Mouse (Mus musculus) heart, embryonic 14.5 days (tissue): ENCODE results near the gene Tmem131. TPM values are rescaled to one million over a fixed set of nuclear protein-coding genes. Genes with fewer than 3 reads are reported as not detected.

ENCODE experiments used
- ATAC-seq: fragments of 200-750 bp; cut with Nextera tagmentation; 2 replicates; pipeline ENCODE4 v1.8.0; 2017; ENCODE audit warnings: low read depth, moderate TSS enrichment; ENCODE audit not compliant: insufficient number of reproducible peaks, insufficient read depth, low FRiP score
- H3K27ac ChIP-seq, 2 experiments: fragments of 200-500 bp in 1 of 2; fragments of 300-500 bp in 1 of 2; sonication (generic) in 1 of 2; replicated peaks in 1 of 2; 2 replicates each; pipeline ENCODE4 v1.5.1; 2012 to 2014; ENCODE audit warnings: low read depth in 2 of 2, low read length in 2 of 2, control low read depth in 1 of 2, mild to moderate bottlenecking in 1 of 2, mixed read lengths in 1 of 2; ENCODE audit not compliant: control insufficient read depth in 1 of 2, insufficient read depth in 1 of 2
- H3K27me3 ChIP-seq: fragments of 300-500 bp; sonication (generic); 2 replicates; pipeline ENCODE4 v1.6.1; 2014; ENCODE audit warnings: mild to moderate bottlenecking, low read length, control low read depth; ENCODE audit not compliant: control insufficient read depth, insufficient read depth
- H3K36me3 ChIP-seq: fragments of 300-500 bp; sonication (generic); 2 replicates; pipeline ENCODE4 v1.6.1; 2014; ENCODE audit warnings: mild to moderate bottlenecking, control low read depth, low read length, mixed read lengths; ENCODE audit not compliant: control insufficient read depth, insufficient read depth
- H3K4me1 ChIP-seq, 2 experiments: fragments of 200-500 bp in 1 of 2; fragments of 300-500 bp in 1 of 2; sonication (generic) in 1 of 2; 2 replicates each; pipeline ENCODE4 v1.6.1; 2012 to 2014; ENCODE audit warnings: low read length in 2 of 2, control low read depth in 1 of 2, mixed read lengths in 1 of 2; ENCODE audit not compliant: control insufficient read depth in 2 of 2, insufficient read depth in 2 of 2
- H3K4me2 ChIP-seq: fragments of 300-500 bp; sonication (generic); 2 replicates; pipeline ENCODE4 v1.6.1; 2014; ENCODE audit warnings: mild to moderate bottlenecking, low read length
- H3K4me3 ChIP-seq, 2 experiments: fragments of 200-500 bp in 1 of 2; fragments of 300-500 bp in 1 of 2; sonication (generic) in 1 of 2; 2 replicates each; pipeline ENCODE4 v1.5.1; 2012 to 2014; ENCODE audit warnings: low read length in 2 of 2, mild to moderate bottlenecking in 2 of 2, control low read depth in 1 of 2, low read depth in 1 of 2, moderate library complexity in 1 of 2; ENCODE audit not compliant: control insufficient read depth in 1 of 2, insufficient read depth in 1 of 2
- H3K9ac ChIP-seq: fragments of 300-500 bp; sonication (generic); 2 replicates; pipeline ENCODE4 v1.6.1; 2014; ENCODE audit warnings: mild to moderate bottlenecking, low read length
- H3K9me3 ChIP-seq: fragments of 300-500 bp; sonication (generic); 2 replicates; pipeline ENCODE4 v1.6.1; 2016; ENCODE audit warnings: low read length, control low read depth; ENCODE audit not compliant: control insufficient read depth
- WGBS: fragments of 180-500 bp; shearing (Covaris S2); extraction: QIAGEN DNeasy Blood & Tissue Kit; methylation state at CpG from one replicate; pipeline ENCODE4 v1.1.7; 2014; 5-methylcytosine and 5-hydroxymethylcytosine counted together
- polyA plus RNA-seq: library from polyadenylated mRNA; unstranded; fragments of >200 nt; fragmentation: Nextera tagmentation; extraction: Ambion mirVana; gene quantifications from 2 replicates; pipeline ENCODE4 v1.2.1, GENCODE M21; 2014

Gene Tmem131
- polyA plus RNA-seq, 1 experiment from 2014 or later, result 10.0 TPM

GRCm38 (mm10) chr1:36772198-36772934 is 171.1 kb downstream of the Tmem131 start:
- Histone ChIP-seq H3K4me3 (no peak overlapping the region), H3K27ac (no peak overlapping the region), H3K36me3 (no peaks in the 10 kb centered on the region), H3K4me2 (no peak overlapping the region), H3K4me1 (no peaks in the 10 kb centered on the region; a peak in 2 of 4 replicates), H3K9me3 (no peaks in the 10 kb centered on the region), H3K9ac (no peak overlapping the region), H3K27me3 (peaks cover 20% of the 10 kb centered on the region)
- WGBS, result 84% methylated on average over 9 of the region's 9 CpGs
- no peak for ATAC-seq

GRCm38 (mm10) chr1:36770998-36771397 is 172.5 kb downstream of the Tmem131 start:
- peaks cover 20% of the 10 kb centered on the region for H3K27me3 ChIP-seq
- peaks cover 4% of the 10 kb centered on the region in 2 experiments; a peak in 3 of 4 replicates for H3K4me1 ChIP-seq
- H3K27ac ChIP-seq, result no peak overlapping the region
- peak overlapping the region; percentile 62 for H3K4me2 ChIP-seq
- WGBS, result 12% methylated on average over 27 of the region's 27 CpGs
- peak overlapping the region; percentile 24 to 29; a peak in 3 of 4 replicates for H3K4me3 ChIP-seq
- no peaks in the 10 kb centered on the region for H3K36me3 ChIP-seq
- no peaks in the 10 kb centered on the region for H3K9me3 ChIP-seq
- H3K9ac ChIP-seq, result peak overlapping the region; percentile 38; the same call in 1 of the 2 replicates
- no peak for ATAC-seq

GRCm38 (mm10) chr1:36769951-36770350 is 173.5 kb downstream of the Tmem131 start:
- Histone ChIP-seq H3K36me3 (no peaks in the 10 kb centered on the region), H3K4me1 (peaks cover 4% of the 10 kb centered on the region in 2 experiments; a peak in 3 of 4 replicates), H3K9me3 (no peaks in the 10 kb centered on the region), H3K9ac (no peak overlapping the region), H3K27ac (no peak overlapping the region), H3K4me2 (no peak overlapping the region), H3K27me3 (peaks cover 20% of the 10 kb centered on the region), H3K4me3 (no peak overlapping the region)
- 94% methylated on average over 1 of the region's 1 CpGs for WGBS
- no peak for ATAC-seq

- WGBS, result 64% methylated on average over 5 of the region's 5 CpGs
These were observed 174.7 kb downstream of the Tmem131 start for GRCm38 (mm10) chr1:36768786-36769185.

GRCm38 (mm10) chr1:36767321-36767720 is 176.1 kb downstream of the Tmem131 start:
- 46% methylated on average over 10 of the region's 10 CpGs for WGBS
- H3K36me3 ChIP-seq, result no peaks in the 10 kb centered on the region
- H3K9ac ChIP-seq, result no peak overlapping the region
- peaks cover 4% of the 10 kb centered on the region in 2 experiments; a peak in 3 of 4 replicates for H3K4me1 ChIP-seq
- no peak overlapping the region for H3K4me3 ChIP-seq
- no peak overlapping the region for H3K4me2 ChIP-seq
- ATAC-seq, result no peak
- no peak overlapping the region for H3K27ac ChIP-seq
- H3K9me3 ChIP-seq, result no peaks in the 10 kb centered on the region
- H3K27me3 ChIP-seq, result peaks cover 20% of the 10 kb centered on the region

More at GRCm38 (mm10) chr1:36768786-36769185, 174.7 kb downstream of the Tmem131 start:
- H3K9ac ChIP-seq, result no peak overlapping the region
- H3K9me3 ChIP-seq, result no peaks in the 10 kb centered on the region
- no peak overlapping the region for H3K27ac ChIP-seq
- peaks cover 4% of the 10 kb centered on the region in 2 experiments; a peak in 3 of 4 replicates for H3K4me1 ChIP-seq
- peaks cover 20% of the 10 kb centered on the region for H3K27me3 ChIP-seq
- H3K4me3 ChIP-seq, result no peak overlapping the region
- no peaks in the 10 kb centered on the region for H3K36me3 ChIP-seq
- H3K4me2 ChIP-seq, result no peak overlapping the region
- no peak for ATAC-seq

GRCm38 (mm10) chr1:36766431-36767205 is 176.8 kb downstream of the Tmem131 start:
- no peak overlapping the region for H3K27ac ChIP-seq
- H3K36me3 ChIP-seq, result no peaks in the 10 kb centered on the region
- no peak overlapping the region for H3K4me3 ChIP-seq
- 44% methylated on average over 4 of the region's 4 CpGs for WGBS
- ATAC-seq, result no peak
- no peak overlapping the region for H3K9ac ChIP-seq
- H3K9me3 ChIP-seq, result no peaks in the 10 kb centered on the region
- H3K27me3 ChIP-seq, result peaks cover 19% of the 10 kb centered on the region
- peaks cover 4% of the 10 kb centered on the region in 2 experiments; a peak in 3 of 4 replicates for H3K4me1 ChIP-seq
- no peak overlapping the region for H3K4me2 ChIP-seq

- ATAC-seq, result no peak
- Histone ChIP-seq H3K9ac (no peak within 1 kb of the TSS), H3K4me2 (no peak within 1 kb of the TSS), H3K27ac (no peak within 1 kb of the TSS), H3K9me3 (no peaks in the 10 kb centered on the region), H3K4me3 (no peak within 1 kb of the TSS), H3K4me1 (peaks cover under 1% of the 10 kb centered on the region in 2 experiments; a peak in 1 of 4 replicates), H3K27me3 (no peaks in the 10 kb centered on the region), H3K36me3 (no peaks in the 10 kb centered on the region)
- 75% methylated on average over 11 of the region's 11 CpGs for WGBS
These were observed 181.9 kb downstream of the Tmem131 start, which contains the start of gene Zap70 for GRCm38 (mm10) chr1:36761568-36761967. TSS of gene Zap70 (plus strand) at chr1:36761798.
